In genomic region chr3:63895786-63896185, GRCm38 (mm10) we compare ENCODE assay signal across 23 mouse cellular contexts. TPM values are rescaled to one million over a fixed set of nuclear protein-coding genes. Genes with fewer than 3 reads are reported as not detected.
DNase-seq lines count a peak whose midpoint lies in the region; ATAC-seq and TF ChIP-seq lines count a peak whose summit lies in the region.
"Had no signal": no experiment of that assay in that cellular context is flagged by ENCODE, and none has a peak within 500 bp of the region (broad histone marks: within the 10 kb centered on the region; RNA-seq: fewer than 3 reads in every experiment).

No protein-coding gene starts in this region.

- H3K4me3 ChIP-seq in forebrain, embryonic 10.5 days = peak overlapping the region; percentile 85; the same call in 1 of the 2 replicates
- no peak overlapping the region for H3K4me3 ChIP-seq in forebrain, embryonic 14.5 days (ENCODE audit: low read depth, low read length)
- H3K4me3 ChIP-seq in kidney, embryonic 16.5 days (ENCODE audit: low read length) = no peak overlapping the region
- H3K4me3 ChIP-seq: embryonic facial prominence, embryonic 13.5 days; erythroblast, embryonic 14.5 days; limb, embryonic 15.5 days; liver, embryonic 15.5 days had no signal

- H3K4me2 ChIP-seq in forebrain, embryonic 14.5 days (ENCODE audit: low read length) = no peak overlapping the region
- H3K4me2 ChIP-seq in kidney, embryonic 16.5 days (replicated peaks; ENCODE audit: low read depth, low read length) = no peak overlapping the region
- H3K4me2 ChIP-seq: embryonic facial prominence, embryonic 13.5 days; limb, embryonic 15.5 days; liver, embryonic 15.5 days had no signal

- TF ChIP-seq POLR2A in brain, embryonic 14.5 days (IDR thresholded peaks at IDR 0.05; ENCODE audit: borderline replicate concordance, extremely low read depth, insufficient read depth, insufficient read length, poor library complexity, severe bottlenecking) = no peak

- intact Hi-C loops in gastrocnemius, postnatal 36 days (cut with DNase I) = no loop called here

- WGBS in forebrain, embryonic 10.5 days = 29% methylated on average over 2 of the region's 2 CpGs
- 6% methylated on average over 2 of the region's 2 CpGs for WGBS in forebrain, embryonic 14.5 days
- WGBS in kidney, embryonic 16.5 days = 18% methylated on average over 2 of the region's 2 CpGs

- no peak for ATAC-seq in forebrain, embryonic 14.5 days
- ATAC-seq in kidney, embryonic 16.5 days (ENCODE audit: low FRiP score, low TSS enrichment) = no peak
- ATAC-seq: CD4-positive, CD25-positive, alpha-beta regulatory T cell, adult 4 months had no signal

- no peaks in the 10 kb centered on the region for H3K9me3 ChIP-seq in forebrain, embryonic 10.5 days
- no peaks in the 10 kb centered on the region for H3K9me3 ChIP-seq in forebrain, embryonic 14.5 days (replicated peaks; ENCODE audit: control insufficient read depth, low read length)
- no peaks in the 10 kb centered on the region for H3K9me3 ChIP-seq in kidney, embryonic 16.5 days (ENCODE audit: low read length)
- H3K9me3 ChIP-seq: embryonic facial prominence, embryonic 13.5 days; limb, embryonic 15.5 days; liver, embryonic 15.5 days had no signal

- TF ChIP-seq CTCF in brain, embryonic 14.5 days (IDR thresholded peaks at IDR 0.05; ENCODE audit: borderline replicate concordance, extremely low read depth, insufficient read depth, insufficient read length) = no peak

- peak; percentile 18 for DNase-seq in forebrain, embryonic 10.5 days (ENCODE audit: extremely low spot score, low spot score)
- DNase-seq in forebrain, embryonic 14.5 days (ENCODE audit: low spot score) = no peak
- DNase-seq in kidney, postnatal 14 days = no peak
- peak; percentile 60 for DNase-seq in brain, embryonic 14.5 days (ENCODE audit: low read depth)
- DNase-seq in mesoderm, embryonic 11.5 days (ENCODE audit: low read depth, low spot score) = peak; percentile 47
- no peak for DNase-seq in gastrocnemius, postnatal 36 days
- DNase-seq in heart, adult 11 months = no peak
- DNase-seq: adrenal gland, postnatal 14 days; cerebellum, adult 9-11 months; gastrocnemius, postnatal 25 days; kidney, adult 11 months; left cerebral cortex, postnatal 4 days; lung, postnatal 4 days had no signal

- no peaks in the 10 kb centered on the region for H3K27me3 ChIP-seq in forebrain, embryonic 10.5 days (ENCODE audit: poor library complexity, severe bottlenecking)
- no peaks in the 10 kb centered on the region for H3K27me3 ChIP-seq in forebrain, embryonic 14.5 days (replicated peaks; ENCODE audit: control insufficient read depth, insufficient read depth, low read length)
- H3K27me3 ChIP-seq in kidney, embryonic 16.5 days (ENCODE audit: insufficient read depth, low read length) = no peaks in the 10 kb centered on the region

- H3K9ac ChIP-seq in forebrain, embryonic 14.5 days (ENCODE audit: low read length) = no peak overlapping the region
- H3K9ac ChIP-seq in kidney, embryonic 16.5 days (replicated peaks; ENCODE audit: low read length) = no peak overlapping the region
- H3K9ac ChIP-seq: embryonic facial prominence, embryonic 13.5 days; limb, embryonic 15.5 days; liver, embryonic 15.5 days had no signal

- H3K27ac ChIP-seq in forebrain, embryonic 10.5 days = peak overlapping the region; percentile 97
- H3K27ac ChIP-seq in forebrain, embryonic 14.5 days (ENCODE audit: low read depth, low read length) = no peak overlapping the region
- H3K27ac ChIP-seq in kidney, embryonic 16.5 days (ENCODE audit: low read length) = 0 out of 2 replicates have a peak overlapping the region, but pooled peaks have one; percentile 43
- H3K27ac ChIP-seq: embryonic facial prominence, embryonic 13.5 days; kidney, postnatal 0 days; limb, embryonic 15.5 days; liver, embryonic 15.5 days; stomach, postnatal 0 days had no signal

- H3K36me3 ChIP-seq in forebrain, embryonic 10.5 days (replicated peaks) = peaks cover 14% of the 10 kb centered on the region
- H3K36me3 ChIP-seq in forebrain, embryonic 14.5 days (ENCODE audit: control insufficient read depth, insufficient read depth, low read length) = no peaks in the 10 kb centered on the region
- 0 out of 2 replicates have a peak, but pooled peaks cover 2% of the 10 kb centered on the region for H3K36me3 ChIP-seq in kidney, embryonic 16.5 days (ENCODE audit: insufficient read depth, low read length)
- H3K36me3 ChIP-seq: embryonic facial prominence, embryonic 13.5 days; limb, embryonic 15.5 days; liver, embryonic 15.5 days had no signal

- H3K4me1 ChIP-seq in forebrain, embryonic 10.5 days = peaks cover 70% of the 10 kb centered on the region
- H3K4me1 ChIP-seq in forebrain, embryonic 14.5 days (ENCODE audit: control insufficient read depth, insufficient read depth, low read length) = peaks cover 13% of the 10 kb centered on the region; the same call in 1 of the 2 replicates
- H3K4me1 ChIP-seq in kidney, embryonic 16.5 days (ENCODE audit: insufficient read depth, low read length) = peaks cover 47% of the 10 kb centered on the region

RNA-seq across cellular contexts. Expression of gene Plch1, which starts 3.5 kb away (rescaled TPM):
- 28.7 and 32.8 TPM in 2 replicates for polyA plus RNA-seq in forebrain, embryonic 10.5 days (2016; fragmentation: Nextera tagmentation; extraction: Ambion mirVana)
- polyA plus RNA-seq in forebrain, embryonic 14.5 days (2014; fragmentation: Nextera tagmentation; extraction: Ambion mirVana) = 10.1 TPM in 2 replicates
- 11.4 and 12.1 TPM in 2 replicates for polyA plus RNA-seq in kidney, embryonic 16.5 days (2015; fragmentation: Nextera tagmentation; extraction: Ambion mirVana)
- 17.2 and 20.9 TPM in 2 replicates for polyA plus RNA-seq in brain, embryonic 14.5 days (2012; rRNA removed)
- total RNA-seq in gastrocnemius, postnatal 36 days (2021) = not detected
- total RNA-seq: common myeloid progenitor, adult 5-6 weeks; gastrocnemius, postnatal 25 days; heart, postnatal 25 days had no signal
- polyA plus RNA-seq: CD4-positive, CD25-positive, alpha-beta regulatory T cell, adult 4 months; erythroblast, embryonic 14.5 days had no signal

RNA-seq across cellular contexts. Expression of gene E130311K13Rik, which starts 33.5 kb away (rescaled TPM):
- 2.7 and 3.0 TPM in 2 replicates for polyA plus RNA-seq in forebrain, embryonic 10.5 days (2016; fragmentation: Nextera tagmentation; extraction: Ambion mirVana)
- 4.8 and 5.3 TPM in 2 replicates for polyA plus RNA-seq in forebrain, embryonic 14.5 days (2014; fragmentation: Nextera tagmentation; extraction: Ambion mirVana)
- 5.5 and 6.1 TPM in 2 replicates for polyA plus RNA-seq in kidney, embryonic 16.5 days (2015; fragmentation: Nextera tagmentation; extraction: Ambion mirVana)
- polyA plus RNA-seq in brain, embryonic 14.5 days (2012; rRNA removed) = 2.4 and 4.0 TPM in 2 replicates
- 1 to 10 TPM; 2.7 to 4.4 TPM for total RNA-seq in gastrocnemius, postnatal 36 days (2021)
- polyA plus RNA-seq: erythroblast, embryonic 14.5 days had no signal

Comparison
In these comparisons a context has a peak if more than half of its experiments do, and no peak if none do; other contexts are left out.
1. DNase-seq: peak in forebrain, embryonic 10.5 days (single experiment), brain, embryonic 14.5 days (single experiment) and mesoderm, embryonic 11.5 days (single experiment); none in forebrain, embryonic 14.5 days (single experiment), kidney, postnatal 14 days (single experiment), gastrocnemius, postnatal 36 days (0 of 2) and heart, adult 11 months (single experiment).